Mouse (Mus musculus): ENCODE measurements around the gene Pik3r1. TPM values are rescaled to one million over a fixed set of nuclear protein-coding genes. Genes with fewer than 3 reads are reported as not detected.
A peak's percentile ranks its signal among the peaks of the same experiment; 100 is the strongest.

The Pik3r1 gene
- polyA plus RNA-seq, 1 experiment: 6.8 TPM

GRCm38 (mm10) chr13:101738769-101739168, 29.2 kb downstream of the Pik3r1 start:
- Histone ChIP-seq H3K27me3 (ENCODE audit: control insufficient read depth, insufficient read depth, insufficient read length) (no peaks in the 10 kb centered on the region), H3K4me2 (ENCODE audit: low read depth) (no peak overlapping the region), H3ac (ENCODE audit: control insufficient read depth, insufficient read length) (no peak overlapping the region), H3K79me2 (ENCODE audit: control insufficient read depth, insufficient read depth) (peaks cover 88% of the 10 kb centered on the region), H3K4me3 (no peak overlapping the region), H3K36me3 (ENCODE audit: control insufficient read depth, insufficient read depth) (no peaks in the 10 kb centered on the region)
- TF ChIP-seq MYOD1 (IDR thresholded peaks at IDR 0.05; ENCODE audit: control insufficient read depth in 1 of 3, insufficient read length in 2 of 3, low read depth in 2 of 3) (peak in 1 of 3 experiments; percentile 34), CEBPB (IDR thresholded peaks at IDR 0.05; ENCODE audit: insufficient read depth, poor library complexity, severe bottlenecking) (peak; percentile 77; the same call in 1 of the 2 replicates), SRF (IDR thresholded peaks at IDR 0.05; ENCODE audit: control insufficient read depth, insufficient read length, low read depth) (no peak), REST (IDR thresholded peaks at IDR 0.05; ENCODE audit: insufficient read depth, insufficient read length) (no peak), MAX (IDR thresholded peaks at IDR 0.05; ENCODE audit: low read depth) (no peak), USF1 (IDR thresholded peaks at IDR 0.05; ENCODE audit: low read depth) (no peak), MYOG (IDR thresholded peaks at IDR 0.05; ENCODE audit: control insufficient read depth in 1 of 3, insufficient read depth in 1 of 3, insufficient read length in 2 of 3, low read depth in 2 of 3) (peak in 1 of 3 experiments; percentile 15)

- Histone ChIP-seq H3K4me3 (no peak overlapping the region), H3ac (ENCODE audit: control insufficient read depth, insufficient read length) (no peak overlapping the region), H3K4me2 (ENCODE audit: low read depth) (peak overlapping the region; percentile 44), H3K27me3 (ENCODE audit: control insufficient read depth, insufficient read depth, insufficient read length) (no peaks in the 10 kb centered on the region), H3K79me2 (ENCODE audit: control insufficient read depth, insufficient read depth) (peaks cover 92% of the 10 kb centered on the region), H3K36me3 (ENCODE audit: control insufficient read depth, insufficient read depth) (no peaks in the 10 kb centered on the region)
- TF ChIP-seq MYOD1 (IDR thresholded peaks at IDR 0.05; ENCODE audit: control insufficient read depth in 1 of 3, insufficient read length in 2 of 3, low read depth in 2 of 3) (peak in 1 of 3 experiments; percentile 19), CEBPB (IDR thresholded peaks at IDR 0.05; ENCODE audit: insufficient read depth, poor library complexity, severe bottlenecking) (no peak)
Measured at GRCm38 (mm10) chr13:101736521-101737387, 31.3 kb downstream of the Pik3r1 start.

GRCm38 (mm10) chr13:101735364-101736120, 32.5 kb downstream of the Pik3r1 start:
- H3K36me3 ChIP-seq (ENCODE audit: control insufficient read depth, insufficient read depth): no peaks in the 10 kb centered on the region
- TF ChIP-seq TCF3 (IDR thresholded peaks at IDR 0.05; ENCODE audit: insufficient read length, low read depth) (no peak), REST (IDR thresholded peaks at IDR 0.05; ENCODE audit: insufficient read depth, insufficient read length) (no peak), TCF12 (IDR thresholded peaks at IDR 0.05; ENCODE audit: insufficient read depth, poor library complexity, severe bottlenecking) (peak; percentile 6), MYOD1 (IDR thresholded peaks at IDR 0.05; ENCODE audit: control insufficient read depth in 1 of 3, insufficient read length in 2 of 3, low read depth in 2 of 3) (peak in 1 of 3 experiments; percentile 34), E2F4 (IDR thresholded peaks at IDR 0.05; ENCODE audit: insufficient read depth) (no peak), MYOG (IDR thresholded peaks at IDR 0.05; ENCODE audit: control insufficient read depth in 1 of 3, insufficient read depth in 1 of 3, insufficient read length in 2 of 3, low read depth in 2 of 3) (no peak), POLR2A (IDR thresholded peaks at IDR 0.05; ENCODE audit: insufficient read length, low read depth) (no peak), POLR2AphosphoS2 (IDR thresholded peaks at IDR 0.05; ENCODE audit: insufficient read length, low read depth) (no peak), MAX (IDR thresholded peaks at IDR 0.05; ENCODE audit: low read depth) (no peak), SRF (IDR thresholded peaks at IDR 0.05; ENCODE audit: control insufficient read depth, insufficient read length, low read depth) (no peak), USF1 (IDR thresholded peaks at IDR 0.05; ENCODE audit: low read depth) (no peak)

GRCm38 (mm10) chr13:101734227-101734626, 33.8 kb downstream of the Pik3r1 start:
- Histone ChIP-seq H3K36me3 (ENCODE audit: control insufficient read depth, insufficient read depth) (no peaks in the 10 kb centered on the region), H3K79me2 (ENCODE audit: control insufficient read depth, insufficient read depth) (peaks cover 90% of the 10 kb centered on the region), H3K4me3 (no peak overlapping the region), H3K27me3 (ENCODE audit: control insufficient read depth, insufficient read depth, insufficient read length) (no peaks in the 10 kb centered on the region), H3ac (ENCODE audit: control insufficient read depth, insufficient read length) (no peak overlapping the region), H3K4me2 (ENCODE audit: low read depth) (no peak overlapping the region)
- no peak for TF ChIP-seq MYOG (IDR thresholded peaks at IDR 0.05; ENCODE audit: control insufficient read depth in 1 of 3, insufficient read depth in 1 of 3, insufficient read length in 2 of 3, low read depth in 2 of 3)
- no peak for TF ChIP-seq E2F4 (IDR thresholded peaks at IDR 0.05; ENCODE audit: insufficient read depth)
- no peak for TF ChIP-seq CEBPB (IDR thresholded peaks at IDR 0.05; ENCODE audit: insufficient read depth, poor library complexity, severe bottlenecking)

More at GRCm38 (mm10) chr13:101735364-101736120, 32.5 kb downstream of the Pik3r1 start:
- Histone ChIP-seq H3K4me3 (no peak overlapping the region), H3ac (ENCODE audit: control insufficient read depth, insufficient read length) (no peak overlapping the region), H3K4me2 (ENCODE audit: low read depth) (peak overlapping the region; percentile 44), H3K79me2 (ENCODE audit: control insufficient read depth, insufficient read depth) (peaks cover 91% of the 10 kb centered on the region), H3K27me3 (ENCODE audit: control insufficient read depth, insufficient read depth, insufficient read length) (no peaks in the 10 kb centered on the region)

GRCm38 (mm10) chr13:101732675-101733074, 35.3 kb downstream of the Pik3r1 start:
- no peak overlapping the region for H3K4me3 ChIP-seq
- H3K79me2 ChIP-seq (ENCODE audit: control insufficient read depth, insufficient read depth): peaks cover 87% of the 10 kb centered on the region
- no peaks in the 10 kb centered on the region for H3K36me3 ChIP-seq (ENCODE audit: control insufficient read depth, insufficient read depth)
- H3K27me3 ChIP-seq (ENCODE audit: control insufficient read depth, insufficient read depth, insufficient read length): no peaks in the 10 kb centered on the region
- no peak for TF ChIP-seq USF1 (IDR thresholded peaks at IDR 0.05; ENCODE audit: low read depth)
- TF ChIP-seq SRF (IDR thresholded peaks at IDR 0.05; ENCODE audit: control insufficient read depth, insufficient read length, low read depth): no peak
- TF ChIP-seq MYOG (IDR thresholded peaks at IDR 0.05; ENCODE audit: control insufficient read depth in 1 of 3, insufficient read depth in 1 of 3, insufficient read length in 2 of 3, low read depth in 2 of 3): no peak
- H3ac ChIP-seq (ENCODE audit: control insufficient read depth, insufficient read length): no peak overlapping the region
- H3K4me2 ChIP-seq (ENCODE audit: low read depth): no peak overlapping the region
